Comparison of ENCODE assay signal across 10 mouse cellular contexts in genomic region chr5:137739471-137739870, GRCm38 (mm10). TPM values are rescaled to one million over a fixed set of nuclear protein-coding genes. Genes with fewer than 3 reads are reported as not detected.
DNase-seq lines count a peak whose midpoint lies in the region; ATAC-seq lines count a peak whose summit lies in the region.
"Had no signal": no experiment of that assay in that cellular context is flagged by ENCODE, and none has a peak within 500 bp of the region (broad histone marks: within the 10 kb centered on the region; RNA-seq: fewer than 3 reads in every experiment).

No protein-coding gene starts in this region.

- DNase-seq in intestine, embryonic 14.5 days (ENCODE audit: low spot score): no peak
- no peak for DNase-seq in embryonic facial prominence, embryonic 14.5 days (ENCODE audit: low spot score)
- DNase-seq in right cerebral cortex, adult 18-20 months: no peak
- no peak for DNase-seq in cerebellum, postnatal 14 days
- DNase-seq: liver, embryonic 13.5 days had no signal

- H3K4me2 ChIP-seq in intestine, embryonic 14.5 days (ENCODE audit: low read length): peak overlapping the region; percentile 94
- H3K4me2 ChIP-seq in intestine, embryonic 16.5 days (ENCODE audit: low read depth, low read length): no peak overlapping the region
- H3K4me2 ChIP-seq in embryonic facial prominence, embryonic 14.5 days (ENCODE audit: low read depth, low read length): peak overlapping the region; percentile 95
- H3K4me2 ChIP-seq in hindbrain, embryonic 13.5 days: peak overlapping the region; percentile 94
- H3K4me2 ChIP-seq in neural tube, embryonic 12.5 days (replicated peaks): peak overlapping the region; percentile 92

- H3K9me3 ChIP-seq in intestine, embryonic 14.5 days (ENCODE audit: control insufficient read depth, low read length): no peaks in the 10 kb centered on the region
- no peaks in the 10 kb centered on the region for H3K9me3 ChIP-seq in intestine, embryonic 16.5 days (ENCODE audit: control insufficient read depth, low read length)
- H3K9me3 ChIP-seq in embryonic facial prominence, embryonic 14.5 days (ENCODE audit: control insufficient read depth, low read length): no peaks in the 10 kb centered on the region
- H3K9me3 ChIP-seq in hindbrain, embryonic 13.5 days: no peaks in the 10 kb centered on the region
- H3K9me3 ChIP-seq in neural tube, embryonic 12.5 days: no peaks in the 10 kb centered on the region
- H3K9me3 ChIP-seq: liver, embryonic 13.5 days had no signal

- no peak overlapping the region for H3K4me3 ChIP-seq in intestine, embryonic 14.5 days (ENCODE audit: low read depth, low read length)
- H3K4me3 ChIP-seq in intestine, embryonic 16.5 days (ENCODE audit: low read length): no peak overlapping the region
- H3K4me3 ChIP-seq in embryonic facial prominence, embryonic 14.5 days (ENCODE audit: low read depth, low read length): peak overlapping the region; percentile 71; the same call in 1 of the 2 replicates
- H3K4me3 ChIP-seq in hindbrain, embryonic 13.5 days: peak overlapping the region; percentile 67
- H3K4me3 ChIP-seq in neural tube, embryonic 12.5 days: peak overlapping the region; percentile 79

- no peak for ATAC-seq in intestine, embryonic 14.5 days (replicated peaks; ENCODE audit: low FRiP score, low TSS enrichment, low read depth)
- no peak for ATAC-seq in intestine, embryonic 16.5 days
- ATAC-seq in embryonic facial prominence, embryonic 14.5 days (ENCODE audit: low read depth): no peak
- ATAC-seq in hindbrain, embryonic 13.5 days (ENCODE audit: low FRiP score): no peak
- ATAC-seq in neural tube, embryonic 12.5 days (ENCODE audit: low FRiP score, low read depth): no peak
- ATAC-seq in CD4-positive, CD25-positive, alpha-beta regulatory T cell, adult 4 months: no peak
- ATAC-seq: inflammation-experienced regulatory T-cells, adult 6 months had no signal

- H3K27ac ChIP-seq in intestine, embryonic 14.5 days (ENCODE audit: low read depth): no peak overlapping the region
- H3K27ac ChIP-seq in intestine, embryonic 16.5 days (ENCODE audit: low read length): no peak overlapping the region
- no peak overlapping the region for H3K27ac ChIP-seq in embryonic facial prominence, embryonic 14.5 days (replicated peaks; ENCODE audit: low read depth, low read length)
- peak overlapping the region; percentile 91 for H3K27ac ChIP-seq in hindbrain, embryonic 13.5 days
- H3K27ac ChIP-seq in neural tube, embryonic 12.5 days: no peak overlapping the region
- H3K27ac ChIP-seq: liver, embryonic 13.5 days had no signal

- 61% methylated on average over 9 of the region's 9 CpGs for WGBS in intestine, embryonic 14.5 days
- WGBS in intestine, embryonic 16.5 days: 69% methylated on average over 9 of the region's 9 CpGs
- 63% methylated on average over 9 of the region's 9 CpGs for WGBS in embryonic facial prominence, embryonic 14.5 days
- 31% methylated on average over 9 of the region's 9 CpGs for WGBS in hindbrain, embryonic 13.5 days
- WGBS in neural tube, embryonic 12.5 days: 37% methylated on average over 9 of the region's 9 CpGs

- peaks cover 16% of the 10 kb centered on the region for H3K4me1 ChIP-seq in intestine, embryonic 14.5 days (replicated peaks; ENCODE audit: control insufficient read depth, insufficient read depth, low read length)
- H3K4me1 ChIP-seq in intestine, embryonic 16.5 days (ENCODE audit: control insufficient read depth, insufficient read depth, low read length): peaks cover 19% of the 10 kb centered on the region
- H3K4me1 ChIP-seq in embryonic facial prominence, embryonic 14.5 days (ENCODE audit: control insufficient read depth, insufficient read depth, low read length): peaks cover 5% of the 10 kb centered on the region; the same call in 1 of the 2 replicates
- peaks cover 60% of the 10 kb centered on the region for H3K4me1 ChIP-seq in hindbrain, embryonic 13.5 days (replicated peaks)
- peaks cover 52% of the 10 kb centered on the region for H3K4me1 ChIP-seq in neural tube, embryonic 12.5 days

- no peak overlapping the region for H3K9ac ChIP-seq in intestine, embryonic 14.5 days (ENCODE audit: low read length)
- no peak overlapping the region for H3K9ac ChIP-seq in intestine, embryonic 16.5 days (ENCODE audit: low read depth, low read length)
- H3K9ac ChIP-seq in embryonic facial prominence, embryonic 14.5 days (ENCODE audit: low read depth, low read length): peak overlapping the region; percentile 28; the same call in 1 of the 2 replicates
- peak overlapping the region; percentile 93 for H3K9ac ChIP-seq in hindbrain, embryonic 13.5 days
- H3K9ac ChIP-seq in neural tube, embryonic 12.5 days: peak overlapping the region; percentile 78
- H3K9ac ChIP-seq: liver, embryonic 13.5 days had no signal

- peaks cover 14% of the 10 kb centered on the region; the same call in 1 of the 2 replicates for H3K36me3 ChIP-seq in intestine, embryonic 14.5 days (ENCODE audit: control insufficient read depth, insufficient read depth, low read length)
- peaks cover 5% of the 10 kb centered on the region; the same call in 1 of the 2 replicates for H3K36me3 ChIP-seq in intestine, embryonic 16.5 days (ENCODE audit: control insufficient read depth, insufficient read depth, low read length)
- H3K36me3 ChIP-seq in embryonic facial prominence, embryonic 14.5 days (ENCODE audit: control insufficient read depth, insufficient read depth, low read length): peaks cover 32% of the 10 kb centered on the region
- peaks cover 30% of the 10 kb centered on the region for H3K36me3 ChIP-seq in hindbrain, embryonic 13.5 days
- peaks cover 29% of the 10 kb centered on the region for H3K36me3 ChIP-seq in neural tube, embryonic 12.5 days
- H3K36me3 ChIP-seq: liver, embryonic 13.5 days had no signal

- H3K27me3 ChIP-seq in intestine, embryonic 14.5 days (replicated peaks; ENCODE audit: control insufficient read depth, insufficient read depth, low read length): no peaks in the 10 kb centered on the region
- no peaks in the 10 kb centered on the region for H3K27me3 ChIP-seq in intestine, embryonic 16.5 days (replicated peaks; ENCODE audit: control insufficient read depth, insufficient read depth, low read length)
- H3K27me3 ChIP-seq in embryonic facial prominence, embryonic 14.5 days (replicated peaks; ENCODE audit: control insufficient read depth, insufficient read depth, low read length): no peaks in the 10 kb centered on the region
- H3K27me3 ChIP-seq in hindbrain, embryonic 13.5 days: no peaks in the 10 kb centered on the region
- H3K27me3 ChIP-seq in neural tube, embryonic 12.5 days (replicated peaks): no peaks in the 10 kb centered on the region
- H3K27me3 ChIP-seq: liver, embryonic 13.5 days had no signal

RNA-seq across cellular contexts. Expression of gene Nyap1, which starts 1.9 kb away (rescaled TPM):
- polyA plus RNA-seq in intestine, embryonic 14.5 days (2014; fragmentation: Nextera tagmentation; extraction: Ambion mirVana): 1.5 and 1.9 TPM in 2 replicates
- polyA plus RNA-seq in intestine, embryonic 16.5 days (2015; fragmentation: Nextera tagmentation; extraction: Ambion mirVana): 2.2 and 2.3 TPM in 2 replicates
- polyA plus RNA-seq in embryonic facial prominence, embryonic 14.5 days (2014; fragmentation: Nextera tagmentation; extraction: Ambion mirVana): 1.5 TPM in 2 replicates
- 32.9 and 34.1 TPM in 2 replicates for polyA plus RNA-seq in hindbrain, embryonic 13.5 days (2015; fragmentation: Nextera tagmentation; extraction: Ambion mirVana)
- 16.4 and 21.8 TPM in 2 replicates for polyA plus RNA-seq in neural tube, embryonic 12.5 days (2016; fragmentation: Nextera tagmentation; extraction: Ambion mirVana)
- under 1 TPM in 1 of 2 experiments, not detected in 1; 0.11 TPM for polyA plus RNA-seq in CD4-positive, CD25-positive, alpha-beta regulatory T cell, adult 4 months (2017; shearing (Covaris generic))

RNA-seq across cellular contexts. Expression of gene Tsc22d4, which starts 6.1 kb away (rescaled TPM):
- polyA plus RNA-seq in intestine, embryonic 14.5 days (2014; fragmentation: Nextera tagmentation; extraction: Ambion mirVana): 121 and 125 TPM in 2 replicates
- 116 and 122 TPM in 2 replicates for polyA plus RNA-seq in intestine, embryonic 16.5 days (2015; fragmentation: Nextera tagmentation; extraction: Ambion mirVana)
- 134 and 141 TPM in 2 replicates for polyA plus RNA-seq in embryonic facial prominence, embryonic 14.5 days (2014; fragmentation: Nextera tagmentation; extraction: Ambion mirVana)
- 61.1 and 62.5 TPM in 2 replicates for polyA plus RNA-seq in hindbrain, embryonic 13.5 days (2015; fragmentation: Nextera tagmentation; extraction: Ambion mirVana)
- 68.4 and 68.7 TPM in 2 replicates for polyA plus RNA-seq in neural tube, embryonic 12.5 days (2016; fragmentation: Nextera tagmentation; extraction: Ambion mirVana)
- 10 to 100 TPM; 49.6 to 62.4 TPM for polyA plus RNA-seq in CD4-positive, CD25-positive, alpha-beta regulatory T cell, adult 4 months (2017; shearing (Covaris generic))

RNA-seq across cellular contexts. Expression of gene Ppp1r35, which starts 39.2 kb away (rescaled TPM):
- polyA plus RNA-seq in intestine, embryonic 14.5 days (2014; fragmentation: Nextera tagmentation; extraction: Ambion mirVana): 25.5 and 35.4 TPM in 2 replicates
- polyA plus RNA-seq in intestine, embryonic 16.5 days (2015; fragmentation: Nextera tagmentation; extraction: Ambion mirVana): 19.3 and 19.8 TPM in 2 replicates
- polyA plus RNA-seq in embryonic facial prominence, embryonic 14.5 days (2014; fragmentation: Nextera tagmentation; extraction: Ambion mirVana): 31.3 and 39.5 TPM in 2 replicates
- 40.6 and 44.1 TPM in 2 replicates for polyA plus RNA-seq in hindbrain, embryonic 13.5 days (2015; fragmentation: Nextera tagmentation; extraction: Ambion mirVana)
- 61.5 TPM in 2 replicates for polyA plus RNA-seq in neural tube, embryonic 12.5 days (2016; fragmentation: Nextera tagmentation; extraction: Ambion mirVana)
- polyA plus RNA-seq in CD4-positive, CD25-positive, alpha-beta regulatory T cell, adult 4 months (2017; shearing (Covaris generic)): 1 to 10 TPM; 6.9 to 7.0 TPM

RNA-seq across cellular contexts. Expression of gene Mepce, which starts 48.0 kb away (rescaled TPM):
- 12.1 and 15.4 TPM in 2 replicates for polyA plus RNA-seq in intestine, embryonic 14.5 days (2014; fragmentation: Nextera tagmentation; extraction: Ambion mirVana)
- 7.1 and 7.4 TPM in 2 replicates for polyA plus RNA-seq in intestine, embryonic 16.5 days (2015; fragmentation: Nextera tagmentation; extraction: Ambion mirVana)
- 12.2 and 15.2 TPM in 2 replicates for polyA plus RNA-seq in embryonic facial prominence, embryonic 14.5 days (2014; fragmentation: Nextera tagmentation; extraction: Ambion mirVana)
- polyA plus RNA-seq in hindbrain, embryonic 13.5 days (2015; fragmentation: Nextera tagmentation; extraction: Ambion mirVana): 10.7 and 11.1 TPM in 2 replicates
- 11.3 and 15.4 TPM in 2 replicates for polyA plus RNA-seq in neural tube, embryonic 12.5 days (2016; fragmentation: Nextera tagmentation; extraction: Ambion mirVana)
- 10 to 100 TPM; 27.5 to 32.3 TPM for polyA plus RNA-seq in CD4-positive, CD25-positive, alpha-beta regulatory T cell, adult 4 months (2017; shearing (Covaris generic))

RNA-seq across cellular contexts. Expression of gene Zcwpw1, which starts 48.1 kb away (rescaled TPM):
- polyA plus RNA-seq in intestine, embryonic 14.5 days (2014; fragmentation: Nextera tagmentation; extraction: Ambion mirVana): 14.4 and 17.9 TPM in 2 replicates
- polyA plus RNA-seq in intestine, embryonic 16.5 days (2015; fragmentation: Nextera tagmentation; extraction: Ambion mirVana): 11.0 and 11.8 TPM in 2 replicates
- 16.5 and 18.8 TPM in 2 replicates for polyA plus RNA-seq in embryonic facial prominence, embryonic 14.5 days (2014; fragmentation: Nextera tagmentation; extraction: Ambion mirVana)
- 10.6 and 12.3 TPM in 2 replicates for polyA plus RNA-seq in hindbrain, embryonic 13.5 days (2015; fragmentation: Nextera tagmentation; extraction: Ambion mirVana)
- 12.2 and 16.6 TPM in 2 replicates for polyA plus RNA-seq in neural tube, embryonic 12.5 days (2016; fragmentation: Nextera tagmentation; extraction: Ambion mirVana)
- 10 to 100 TPM; 15.2 to 24.8 TPM for polyA plus RNA-seq in CD4-positive, CD25-positive, alpha-beta regulatory T cell, adult 4 months (2017; shearing (Covaris generic))

Comparison
In these comparisons a context has a peak if more than half of its experiments do, and no peak if none do; other contexts are left out.
1. H3K4me3 ChIP-seq: peak in embryonic facial prominence, embryonic 14.5 days (single experiment), hindbrain, embryonic 13.5 days (single experiment) and neural tube, embryonic 12.5 days (single experiment); none in intestine, embryonic 14.5 days (single experiment) and intestine, embryonic 16.5 days (single experiment).
2. H3K9ac ChIP-seq: peak in embryonic facial prominence, embryonic 14.5 days (single experiment), hindbrain, embryonic 13.5 days (single experiment) and neural tube, embryonic 12.5 days (single experiment); none in intestine, embryonic 14.5 days (single experiment) and intestine, embryonic 16.5 days (single experiment).